Mouse (Mus musculus): ENCODE results near the gene Casp8ap2.

- TF ChIP-seq EP300 (IDR thresholded peaks at IDR 0.05; ENCODE audit: insufficient read depth, low read depth, low read length), result no peak
- TF ChIP-seq POLR2A (IDR thresholded peaks at IDR 0.05; ENCODE audit: insufficient read depth, low read depth, low read length), result no peak
These were observed 27.7 kb upstream of the Casp8ap2 start for GRCm38 (mm10) chr4:32587543-32587942.
